Mouse (Mus musculus) liver, embryonic 14.5 days (tissue): ENCODE measurements around the gene Gpr157.

Experiments
- CTCF ChIP-seq: IDR thresholded peaks from 2 replicates; pipeline ENCODE4 v1.5.1; 2016; ENCODE audit warnings: antibody characterized with exemption, low read depth, control low read depth
- EP300 ChIP-seq: IDR thresholded peaks from 2 replicates; pipeline ENCODE4 v1.6.1; 2016; ENCODE audit warnings: antibody characterized with exemption, low read depth

DNA sequence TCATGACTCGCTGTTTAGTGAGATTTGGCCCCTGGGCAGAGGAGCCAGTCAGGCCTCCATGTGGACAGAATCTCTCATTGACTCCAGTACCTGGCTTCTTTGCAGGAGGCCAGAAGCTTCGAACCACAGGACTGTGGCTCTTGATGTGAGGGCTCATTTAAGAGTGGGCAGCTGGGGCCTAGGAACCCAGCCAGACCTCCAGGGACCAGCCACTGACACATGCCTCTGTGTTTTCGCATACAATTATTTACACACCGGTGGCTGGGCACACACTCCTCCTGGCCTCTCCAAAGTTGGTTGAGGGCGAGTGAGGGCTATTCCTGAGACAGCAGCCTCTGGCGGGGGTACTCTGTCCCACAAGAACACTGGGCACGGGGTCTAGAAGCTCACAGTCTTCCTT is 53.2 kb downstream of the Gpr157 start:
- TF ChIP-seq CTCF (no peak), EP300 (no peak)
